Mouse (Mus musculus) limb, embryonic 10.5 days (tissue): Measurements from ENCODE around the gene Gm10306. TPM values are rescaled to one million over a fixed set of nuclear protein-coding genes. Genes with fewer than 3 reads are reported as not detected.
A peak's percentile ranks its signal among the peaks of the same experiment; 100 is the strongest.

Experiments
- DNase-seq: peaks from one replicate; pipeline ENCODE4 v3.0.0-alpha.2; 2017; ENCODE audit warnings: low spot score
- H3K27ac ChIP-seq: fragments of 300-500 bp; sonication (generic); 2 replicates; pipeline ENCODE4 v1.5.1; 2016; ENCODE audit warnings: mild to moderate bottlenecking
- H3K27me3 ChIP-seq: fragments of 300-500 bp; sonication (generic); 2 replicates; pipeline ENCODE4 v1.6.1; 2016; ENCODE audit warnings: low read depth, mild to moderate bottlenecking; ENCODE audit not compliant: poor library complexity, severe bottlenecking
- H3K36me3 ChIP-seq: fragments of 300-500 bp; sonication (generic); 2 replicates; pipeline ENCODE4 v1.6.1; 2016; ENCODE audit warnings: mild to moderate bottlenecking, moderate library complexity
- H3K4me1 ChIP-seq: fragments of 300-500 bp; sonication (generic); 2 replicates; pipeline ENCODE4 v1.6.1; 2016
- H3K4me3 ChIP-seq: fragments of 300-500 bp; sonication (generic); 2 replicates; pipeline ENCODE4 v1.5.1; 2016; ENCODE audit warnings: mild to moderate bottlenecking, moderate library complexity
- H3K9me3 ChIP-seq: fragments of 300-500 bp; sonication (generic); replicated peaks from 2 replicates; pipeline ENCODE4 v1.6.1; 2016; ENCODE audit warnings: mild to moderate bottlenecking
- WGBS: fragments of 180-500 bp; shearing (Covaris S2); methylation state at CpG from one replicate; pipeline ENCODE4 v1.1.7; 2016; 5-methylcytosine and 5-hydroxymethylcytosine counted together
- polyA plus RNA-seq: library from polyadenylated mRNA; unstranded; fragments of >200 nt; fragmentation: Nextera tagmentation; extraction: Ambion mirVana; gene quantifications from 2 replicates; pipeline ENCODE4 v1.2.1, GENCODE M21; 2016

The Gm10306 gene
- polyA plus RNA-seq, result not detected in 2 replicates

DNA sequence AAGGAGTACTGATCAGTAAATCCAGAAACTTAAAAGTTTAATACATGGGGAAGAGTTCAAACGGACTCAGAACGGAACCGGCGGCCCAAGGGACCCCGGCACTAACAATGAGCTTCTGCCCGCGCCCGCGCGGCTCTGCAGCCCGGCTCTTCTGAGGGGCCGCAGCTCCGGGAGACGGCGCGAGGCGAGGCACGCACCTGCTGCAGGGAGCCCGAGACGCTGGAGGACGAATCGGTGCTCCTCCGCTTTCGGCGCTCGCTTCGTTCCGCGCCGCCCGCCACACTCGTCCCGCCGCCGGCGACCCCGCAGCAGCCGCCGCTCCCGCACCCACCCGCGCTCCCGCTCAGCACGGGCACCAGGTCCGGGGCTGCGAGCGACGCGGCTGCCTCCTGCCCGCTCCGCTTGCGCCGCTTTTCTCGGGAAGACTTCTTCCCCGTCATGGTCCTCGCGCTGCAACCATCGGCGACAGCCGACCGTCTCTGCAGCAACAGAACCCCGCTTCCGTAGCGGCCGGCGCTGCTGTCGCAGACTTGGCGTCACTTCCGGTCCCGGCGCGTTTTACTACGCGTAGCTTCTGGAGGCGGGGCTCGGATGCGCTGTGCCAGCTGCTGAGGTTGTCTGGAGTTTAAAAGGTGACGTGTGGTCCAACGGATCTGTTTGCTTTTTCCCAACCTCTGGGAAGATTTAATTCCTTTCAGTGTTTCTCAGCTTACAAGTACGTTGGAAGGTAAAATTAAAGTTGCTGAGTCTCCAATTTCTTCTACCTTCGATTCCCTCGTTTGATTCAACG, at the start of gene Gm10306, which contains the start of gene Caap1:
TSS of gene Gm10306 (plus strand) at position 282 of the 790 bp plus-strand sequence.
TSS of gene Caap1 (minus strand) at position 532 of the 790 bp plus-strand sequence.
- Histone ChIP-seq H3K9me3 (no peaks in the 10 kb centered on the region), H3K27me3 (no peaks in the 10 kb centered on the region), H3K36me3 (no peaks in the 10 kb centered on the region), H3K4me1 (peaks cover 9% of the 10 kb centered on the region), H3K27ac (peak within 1 kb of the TSS; percentile 90), H3K4me3 (peak within 1 kb of the TSS; percentile 97)
- WGBS, result 2% methylated on average over 83 of the region's 83 CpGs
- peak; percentile 97 for DNase-seq

DNA sequence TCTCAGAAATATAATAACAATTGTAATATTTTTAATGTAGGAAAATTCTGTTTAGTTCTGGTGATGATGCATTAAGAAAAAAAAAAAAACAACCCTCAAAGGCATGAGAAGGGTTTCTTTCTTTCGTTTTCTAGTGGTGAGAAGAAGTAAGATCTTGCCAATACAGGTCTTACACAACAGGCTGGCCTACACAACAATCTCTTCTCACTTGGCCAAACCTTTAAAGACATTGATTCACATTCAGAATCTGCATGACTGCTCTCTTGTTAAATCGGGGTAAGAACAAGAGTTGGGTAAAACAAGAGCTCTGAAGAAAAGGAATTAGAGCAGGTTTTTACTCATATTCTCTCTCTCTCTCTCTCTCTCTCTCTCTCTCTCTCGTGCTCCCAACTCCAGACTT, 41.0 kb upstream of the Gm10306 start:
- no peak for DNase-seq
- Histone ChIP-seq H3K27ac (no peak overlapping the region), H3K36me3 (peaks cover 27% of the 10 kb centered on the region), H3K27me3 (no peaks in the 10 kb centered on the region), H3K9me3 (no peaks in the 10 kb centered on the region), H3K4me1 (no peaks in the 10 kb centered on the region), H3K4me3 (no peak overlapping the region)
- WGBS, result 81% methylated on average over 3 of the region's 3 CpGs

DNA sequence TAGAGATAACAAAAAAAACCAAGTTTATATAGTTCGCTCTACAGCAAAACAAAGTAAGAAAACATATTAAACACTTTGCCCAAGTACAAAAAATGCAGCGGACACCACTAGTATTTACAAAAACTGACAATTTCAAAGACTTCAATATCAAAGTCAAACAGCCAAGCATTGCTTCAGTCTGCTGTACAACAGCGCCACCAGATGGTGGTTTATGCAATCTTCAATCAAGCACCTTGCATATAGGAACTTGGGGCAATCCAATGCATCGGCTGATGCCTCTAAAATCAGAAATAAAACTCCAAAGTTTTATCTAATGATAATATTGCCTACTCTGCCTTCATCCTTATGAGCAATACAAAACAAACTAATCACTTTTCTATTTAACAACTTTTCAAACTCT, 38.7 kb upstream of the Gm10306 start:
- H3K4me3 ChIP-seq, result no peak overlapping the region
- DNase-seq, result peak; percentile 51
- WGBS, result 68% methylated on average over 4 of the region's 4 CpGs

DNA sequence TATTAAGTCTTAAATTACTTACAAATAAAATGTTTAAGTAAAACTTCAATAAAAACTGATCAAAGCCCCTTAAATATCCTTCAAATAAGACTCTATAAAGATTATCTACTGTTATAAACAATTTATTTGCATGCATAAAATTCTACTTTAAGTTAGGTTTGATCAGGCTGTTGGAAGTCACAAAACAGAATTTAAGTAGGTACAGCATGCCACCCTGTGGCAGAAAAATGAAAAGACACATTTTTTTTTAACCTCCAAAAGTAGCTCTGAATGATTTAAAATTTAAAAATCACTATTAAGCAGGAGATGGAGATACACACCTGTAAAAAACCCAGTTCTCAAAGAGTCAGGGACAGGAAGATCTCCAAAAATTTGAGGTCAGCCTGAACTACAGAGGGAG, 33.0 kb upstream of the Gm10306 start:
- Histone ChIP-seq H3K27me3 (no peaks in the 10 kb centered on the region), H3K9me3 (no peaks in the 10 kb centered on the region), H3K27ac (no peak overlapping the region), H3K4me1 (no peaks in the 10 kb centered on the region), H3K36me3 (0 out of 2 replicates have a peak, but pooled peaks cover 3% of the 10 kb centered on the region), H3K4me3 (no peak overlapping the region)
- no peak for DNase-seq

More for the DNA sequence above, 38.7 kb upstream of the Gm10306 start:
- H3K4me1 ChIP-seq, result no peaks in the 10 kb centered on the region
- peaks cover 13% of the 10 kb centered on the region for H3K36me3 ChIP-seq
- no peak overlapping the region for H3K27ac ChIP-seq
- H3K9me3 ChIP-seq, result no peaks in the 10 kb centered on the region
- H3K27me3 ChIP-seq, result no peaks in the 10 kb centered on the region

DNA sequence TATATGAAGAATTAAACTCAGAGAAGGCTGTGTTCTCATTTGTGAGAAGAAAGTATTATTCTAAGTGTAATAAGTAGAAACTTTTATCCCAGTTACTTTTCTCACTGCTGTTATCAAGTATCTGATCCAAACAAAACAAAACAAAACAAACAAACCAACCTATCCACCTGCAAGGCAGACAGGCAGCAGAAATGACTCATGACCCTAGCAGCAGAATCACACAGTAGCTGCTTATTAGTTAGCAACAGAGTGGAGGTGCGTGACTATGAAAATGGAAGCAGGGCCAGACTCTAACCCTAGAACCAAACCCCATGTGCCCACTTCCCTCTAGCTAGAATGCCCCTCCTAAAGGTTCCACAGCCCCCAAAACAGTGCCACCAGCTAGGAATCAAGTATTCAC, 26.9 kb upstream of the Gm10306 start:
- no peaks in the 10 kb centered on the region for H3K4me1 ChIP-seq
- no peak overlapping the region for H3K27ac ChIP-seq
- no peaks in the 10 kb centered on the region for H3K27me3 ChIP-seq
- H3K9me3 ChIP-seq, result no peaks in the 10 kb centered on the region
- 90% methylated on average over 1 of the region's 1 CpGs for WGBS
- no peak for DNase-seq
- H3K4me3 ChIP-seq, result no peak overlapping the region
- 0 out of 2 replicates have a peak, but pooled peaks cover 4% of the 10 kb centered on the region for H3K36me3 ChIP-seq

DNA sequence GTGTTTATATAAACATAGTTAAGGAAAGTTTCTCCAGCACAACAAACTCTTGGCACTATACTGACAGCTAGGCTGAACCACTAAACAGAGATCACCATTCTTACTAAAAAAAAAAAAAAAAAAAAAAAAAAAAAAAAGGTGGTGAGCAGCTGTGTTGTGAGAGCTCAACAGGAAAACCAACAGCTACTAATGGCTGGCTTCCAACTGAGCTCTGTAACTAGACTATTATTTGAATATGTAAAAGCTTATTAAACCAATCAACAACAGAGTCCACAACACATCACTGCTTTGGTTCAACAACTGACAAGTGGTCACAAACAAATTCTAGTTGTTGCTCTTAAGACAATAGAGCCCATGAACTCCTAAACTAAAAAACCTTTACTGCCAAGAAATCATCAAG, 23.1 kb upstream of the Gm10306 start:
- no peak overlapping the region for H3K27ac ChIP-seq
- H3K9me3 ChIP-seq, result no peaks in the 10 kb centered on the region
- peaks cover 24% of the 10 kb centered on the region for H3K36me3 ChIP-seq
- DNase-seq, result no peak
- no peaks in the 10 kb centered on the region for H3K27me3 ChIP-seq
- H3K4me1 ChIP-seq, result no peaks in the 10 kb centered on the region
- H3K4me3 ChIP-seq, result no peak overlapping the region

DNA sequence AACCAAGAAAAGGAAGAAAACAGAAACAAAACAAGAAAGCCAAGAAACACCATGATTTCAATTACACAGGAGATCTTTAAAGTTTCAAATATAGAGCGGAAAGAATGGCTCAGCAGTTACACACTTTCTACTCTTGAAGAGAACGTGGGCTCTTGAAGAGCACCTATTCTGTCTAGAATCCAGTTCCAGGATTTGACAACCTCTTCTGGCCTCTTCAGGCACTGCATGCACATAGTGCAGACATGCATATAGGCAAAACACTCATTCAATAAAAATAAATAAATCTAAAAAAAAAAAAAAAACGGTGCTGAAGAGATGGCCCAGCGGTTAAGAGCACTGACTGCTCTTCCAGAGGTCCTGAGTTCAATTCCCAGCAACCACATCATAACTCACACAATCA, 13.3 kb upstream of the Gm10306 start:
- Histone ChIP-seq H3K4me3 (no peak overlapping the region), H3K36me3 (peaks cover 75% of the 10 kb centered on the region), H3K9me3 (no peaks in the 10 kb centered on the region), H3K4me1 (no peaks in the 10 kb centered on the region), H3K27ac (no peak overlapping the region), H3K27me3 (no peaks in the 10 kb centered on the region)
- 90% methylated on average over 4 of the region's 4 CpGs for WGBS
- no peak for DNase-seq

DNA sequence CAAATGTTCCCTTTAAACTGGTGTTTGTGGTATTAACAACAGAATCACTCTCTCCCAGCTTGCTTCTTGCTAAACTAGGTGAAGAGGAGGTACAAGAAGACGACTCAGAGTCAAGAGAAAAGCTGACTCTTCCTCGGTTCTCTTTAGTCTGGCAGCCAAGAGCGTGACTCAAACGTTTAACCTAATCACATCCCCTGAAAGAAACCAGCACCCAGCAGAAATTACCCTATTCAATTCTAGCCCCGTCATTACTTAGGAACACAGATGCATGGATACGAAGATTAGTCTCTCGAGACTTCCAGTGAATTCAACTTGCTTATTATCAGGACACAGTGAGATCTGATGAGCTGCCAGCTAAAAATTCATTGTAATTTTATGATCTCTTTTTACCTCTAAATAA, 12.0 kb upstream of the Gm10306 start:
- no peak overlapping the region for H3K4me3 ChIP-seq
- no peaks in the 10 kb centered on the region for H3K4me1 ChIP-seq
- H3K27ac ChIP-seq, result no peak overlapping the region
- WGBS, result 89% methylated on average over 7 of the region's 7 CpGs
- peaks cover 65% of the 10 kb centered on the region for H3K36me3 ChIP-seq
- H3K27me3 ChIP-seq, result no peaks in the 10 kb centered on the region
- H3K9me3 ChIP-seq, result no peaks in the 10 kb centered on the region
- no peak for DNase-seq

DNA sequence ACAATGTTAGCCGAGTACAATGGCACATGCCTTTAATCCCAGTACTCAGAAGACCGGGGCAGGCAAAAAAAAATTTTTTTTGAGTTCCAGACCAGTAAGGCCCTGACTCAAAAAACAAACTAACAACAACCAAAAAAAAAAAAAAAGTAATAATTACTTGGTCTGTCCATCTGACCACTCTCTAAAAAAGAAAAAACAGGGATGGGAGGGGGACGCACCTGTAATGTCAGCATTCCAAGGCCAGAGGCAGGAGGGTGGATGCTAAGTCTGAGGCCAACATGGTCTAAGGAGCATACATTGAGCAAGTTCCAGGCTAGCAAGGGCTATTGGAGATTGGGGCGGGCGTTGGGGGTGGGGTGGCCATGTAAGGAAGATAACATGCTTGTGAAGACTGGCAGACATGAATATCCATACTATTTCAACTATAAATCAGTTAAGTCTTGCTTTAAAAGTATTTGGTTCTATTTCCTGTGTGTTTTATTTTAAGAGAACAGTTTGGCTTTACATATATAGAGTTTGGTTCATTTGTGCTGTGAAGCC, 1.3 kb upstream of the Gm10306 start:
- Histone ChIP-seq H3K27me3 (no peaks in the 10 kb centered on the region), H3K36me3 (0 out of 2 replicates have a peak, but pooled peaks cover 5% of the 10 kb centered on the region), H3K4me3 (peak overlapping the region; percentile 97), H3K27ac (no peak overlapping the region), H3K4me1 (peaks cover 9% of the 10 kb centered on the region), H3K9me3 (no peaks in the 10 kb centered on the region)
- DNase-seq, result no peak
- 94% methylated on average over 5 of the region's 5 CpGs for WGBS

DNA sequence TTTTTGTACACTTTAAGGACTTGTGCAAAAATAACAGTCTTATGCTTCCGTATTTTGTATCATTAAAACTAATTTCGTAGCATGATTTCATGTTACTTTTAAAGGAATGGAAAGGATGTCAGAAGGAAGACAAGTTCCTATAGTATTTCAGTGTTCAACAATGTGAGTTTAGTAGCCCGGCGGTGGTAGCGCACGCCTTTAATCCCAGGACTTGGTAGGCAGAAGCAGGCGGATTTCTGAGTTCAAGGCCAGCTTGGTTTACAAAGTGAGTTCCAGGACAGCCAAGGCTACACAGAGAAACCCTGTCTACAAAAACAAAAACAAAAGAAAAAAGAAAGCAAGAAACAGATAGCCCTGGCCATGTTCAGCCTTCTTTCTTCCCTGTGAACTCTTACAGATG, 799 bp downstream of the Gm10306 start:
- Histone ChIP-seq H3K9me3 (no peaks in the 10 kb centered on the region), H3K27me3 (no peaks in the 10 kb centered on the region), H3K36me3 (no peaks in the 10 kb centered on the region), H3K27ac (no peak overlapping the region), H3K4me3 (peak overlapping the region; percentile 97), H3K4me1 (peaks cover 9% of the 10 kb centered on the region)
- 79% methylated on average over 7 of the region's 7 CpGs for WGBS
- no peak for DNase-seq

DNA sequence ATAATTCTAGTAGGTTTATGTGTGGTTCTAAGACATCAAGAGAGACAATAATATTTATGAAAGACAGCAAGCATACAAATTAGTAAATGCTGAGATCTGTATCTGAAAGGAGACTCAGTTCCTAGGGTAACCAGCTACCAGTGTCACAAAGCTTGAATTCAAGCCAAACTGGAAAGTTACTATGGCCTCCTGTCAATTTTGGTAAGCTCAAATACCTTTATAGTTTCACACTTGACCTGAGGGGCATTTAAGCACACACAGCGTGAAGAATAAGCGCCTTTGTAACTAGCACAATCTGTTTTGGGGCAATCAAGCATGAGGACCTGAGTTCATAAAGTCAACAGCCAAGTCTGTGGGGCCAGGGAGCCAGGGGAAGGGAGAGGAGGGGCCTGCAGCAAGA, 2.9 kb downstream of the Gm10306 start:
- 79% methylated on average over 2 of the region's 2 CpGs for WGBS
- H3K36me3 ChIP-seq, result no peaks in the 10 kb centered on the region
- H3K9me3 ChIP-seq, result no peaks in the 10 kb centered on the region
- peaks cover 9% of the 10 kb centered on the region for H3K4me1 ChIP-seq
- no peak overlapping the region for H3K27ac ChIP-seq
- no peaks in the 10 kb centered on the region for H3K27me3 ChIP-seq
- DNase-seq, result no peak
- H3K4me3 ChIP-seq, result no peak overlapping the region

DNA sequence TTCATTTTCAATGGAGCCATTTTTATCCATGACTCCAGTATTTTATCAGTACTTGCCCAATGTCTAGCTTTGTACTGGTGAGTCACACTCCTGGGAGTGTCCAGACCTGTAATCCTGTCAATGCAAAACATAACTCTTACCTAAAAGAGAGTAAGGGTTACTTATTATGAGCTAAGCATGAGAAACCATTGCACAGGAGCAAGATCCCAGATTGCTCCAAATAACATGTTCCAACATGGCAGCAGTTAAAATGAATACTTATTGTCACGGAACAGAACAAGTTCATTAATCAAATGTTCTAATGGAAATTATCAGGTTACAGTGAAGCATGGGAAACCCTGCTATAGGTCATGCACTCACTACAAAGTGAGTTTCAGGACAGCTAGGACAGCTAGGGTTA, 4.0 kb downstream of the Gm10306 start:
- H3K4me3 ChIP-seq, result no peak overlapping the region

DNA sequence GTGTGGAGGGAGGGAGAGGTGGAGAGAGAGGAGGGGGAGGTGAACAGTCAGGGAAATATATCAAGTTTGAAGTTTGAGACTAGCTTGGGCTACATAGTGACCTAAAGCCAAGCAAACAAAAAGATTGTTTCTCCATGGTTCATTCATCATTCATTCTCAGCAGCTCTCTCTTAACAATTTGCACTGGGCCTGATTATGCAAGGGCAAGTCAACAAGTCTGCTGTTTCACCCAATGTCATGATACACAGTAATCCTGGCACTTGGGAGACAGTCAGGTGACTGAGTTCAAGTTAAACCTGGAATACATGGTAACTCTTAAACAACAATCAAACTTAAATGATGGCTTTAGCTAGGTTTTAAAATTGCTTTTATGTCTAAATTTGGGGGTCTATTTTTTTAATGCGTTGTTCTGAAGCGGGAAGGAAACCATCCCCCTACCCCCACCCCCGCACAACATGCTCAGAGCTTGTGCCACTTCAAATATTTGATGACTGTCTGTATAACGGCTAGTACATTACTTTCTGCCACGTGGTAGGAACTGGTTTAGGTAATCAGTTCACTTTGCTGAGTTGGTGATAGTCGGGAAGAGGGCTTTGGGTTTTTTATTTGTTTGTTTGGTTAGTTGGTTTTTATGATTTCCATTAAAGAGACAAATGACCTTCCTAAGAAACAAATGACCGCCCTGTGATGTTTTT, 5.8 kb downstream of the Gm10306 start:
- no peaks in the 10 kb centered on the region for H3K9me3 ChIP-seq
- no peak overlapping the region for H3K4me3 ChIP-seq
- H3K4me1 ChIP-seq, result no peaks in the 10 kb centered on the region
- H3K27ac ChIP-seq, result no peak overlapping the region
- DNase-seq, result no peak
- peaks cover 6% of the 10 kb centered on the region for H3K36me3 ChIP-seq
- 75% methylated on average over 7 of the region's 7 CpGs for WGBS
- H3K27me3 ChIP-seq, result no peaks in the 10 kb centered on the region

More for the DNA sequence above, 4.0 kb downstream of the Gm10306 start:
- no peaks in the 10 kb centered on the region for H3K36me3 ChIP-seq
- no peaks in the 10 kb centered on the region for H3K9me3 ChIP-seq
- WGBS, result 71% methylated on average over 1 of the region's 1 CpGs
- no peak for DNase-seq
- H3K4me1 ChIP-seq, result peaks cover 5% of the 10 kb centered on the region
- no peak overlapping the region for H3K27ac ChIP-seq
- no peaks in the 10 kb centered on the region for H3K27me3 ChIP-seq
